Mouse (Mus musculus) heart, embryonic 13.5 days (tissue): Measurements from ENCODE around the gene Inmt. TPM values are rescaled to one million over a fixed set of nuclear protein-coding genes. Genes with fewer than 3 reads are reported as not detected.

ENCODE experiments used
- ATAC-seq: fragments of 200-750 bp; cut with Nextera tagmentation; 2 replicates; pipeline ENCODE4 v1.8.0; 2017; ENCODE audit warnings: moderate TSS enrichment; ENCODE audit not compliant: insufficient number of reproducible peaks, low FRiP score, low TSS enrichment; ENCODE audit errors: extremely low read depth
- H3K27ac ChIP-seq: fragments of 300-500 bp; sonication (generic); replicated peaks from 2 replicates; pipeline ENCODE4 v1.5.1; 2015; ENCODE audit warnings: moderate library complexity, mild to moderate bottlenecking, inconsistent platforms
- H3K27me3 ChIP-seq: fragments of 300-500 bp; sonication (generic); replicated peaks from 2 replicates; pipeline ENCODE4 v1.6.1; 2015; ENCODE audit warnings: mild to moderate bottlenecking, inconsistent platforms
- H3K36me3 ChIP-seq: fragments of 300-500 bp; sonication (generic); 2 replicates; pipeline ENCODE4 v1.6.1; 2015; ENCODE audit warnings: mild to moderate bottlenecking, inconsistent platforms
- H3K4me1 ChIP-seq: fragments of 300-500 bp; sonication (generic); 2 replicates; pipeline ENCODE4 v1.6.1; 2015; ENCODE audit warnings: inconsistent platforms
- H3K4me2 ChIP-seq: fragments of 300-500 bp; sonication (generic); 2 replicates; pipeline ENCODE4 v1.6.1; 2015; ENCODE audit warnings: inconsistent platforms, mild to moderate bottlenecking, moderate library complexity
- H3K4me3 ChIP-seq: fragments of 300-500 bp; sonication (generic); 2 replicates; pipeline ENCODE4 v1.5.1; 2015; ENCODE audit warnings: moderate library complexity, mild to moderate bottlenecking, inconsistent platforms
- H3K9ac ChIP-seq: fragments of 300-500 bp; sonication (generic); 2 replicates; pipeline ENCODE4 v1.6.1; 2015; ENCODE audit warnings: inconsistent platforms, mild to moderate bottlenecking, moderate library complexity
- H3K9me3 ChIP-seq: fragments of 300-500 bp; sonication (generic); 2 replicates; pipeline ENCODE4 v1.6.1; 2016; ENCODE audit warnings: inconsistent platforms
- WGBS: fragments of 180-500 bp; shearing (Covaris S2); methylation state at CpG from one replicate; pipeline ENCODE4 v1.1.7; 2015; ENCODE audit warnings: mixed read lengths; 5-methylcytosine and 5-hydroxymethylcytosine counted together
- polyA plus RNA-seq: library from polyadenylated mRNA; unstranded; fragments of >200 nt; fragmentation: Nextera tagmentation; extraction: Ambion mirVana; gene quantifications from 2 replicates; pipeline ENCODE4 v1.2.1, GENCODE M21; 2015

The Inmt gene
- polyA plus RNA-seq = 0.32 and 0.40 TPM in 2 replicates

GRCm38 (mm10) chr6:55174741-55175181, at the start of gene Inmt:
TSS of gene Inmt (minus strand) at chr6:55175043.
- H3K4me1 ChIP-seq = peaks cover 11% of the 10 kb centered on the region
- 75% methylated on average over 1 of the region's 1 CpGs for WGBS
- no peak for ATAC-seq
- H3K27me3 ChIP-seq = peaks cover 5% of the 10 kb centered on the region; the same call in 1 of the 2 replicates
- no peaks in the 10 kb centered on the region for H3K9me3 ChIP-seq
- H3K4me3 ChIP-seq = no peak within 1 kb of the TSS
- no peak within 1 kb of the TSS for H3K9ac ChIP-seq
- no peak within 1 kb of the TSS for H3K4me2 ChIP-seq
- H3K27ac ChIP-seq = no peak within 1 kb of the TSS
- no peaks in the 10 kb centered on the region for H3K36me3 ChIP-seq

- H3K36me3 ChIP-seq = peaks cover 27% of the 10 kb centered on the region
- ATAC-seq = no peak
- 85% methylated on average over 8 of the region's 8 CpGs for WGBS
- no peak overlapping the region for H3K27ac ChIP-seq
- H3K27me3 ChIP-seq = no peaks in the 10 kb centered on the region
- H3K9ac ChIP-seq = no peak overlapping the region
- H3K4me2 ChIP-seq = no peak overlapping the region
- H3K4me3 ChIP-seq = no peak overlapping the region
- H3K9me3 ChIP-seq = no peaks in the 10 kb centered on the region
- no peaks in the 10 kb centered on the region for H3K4me1 ChIP-seq
Observed at GRCm38 (mm10) chr6:55223986-55224385, 49.1 kb upstream of the Inmt start.

GRCm38 (mm10) chr6:55218232-55218631, 43.4 kb upstream of the Inmt start:
- Histone ChIP-seq H3K4me1 (no peaks in the 10 kb centered on the region), H3K4me3 (no peak overlapping the region), H3K27me3 (no peaks in the 10 kb centered on the region), H3K9ac (no peak overlapping the region), H3K36me3 (peaks cover 31% of the 10 kb centered on the region), H3K4me2 (no peak overlapping the region), H3K27ac (no peak overlapping the region), H3K9me3 (no peaks in the 10 kb centered on the region)
- ATAC-seq = no peak; the same call in 1 of the 2 replicates
- WGBS = 80% methylated on average over 9 of the region's 9 CpGs

DNA sequence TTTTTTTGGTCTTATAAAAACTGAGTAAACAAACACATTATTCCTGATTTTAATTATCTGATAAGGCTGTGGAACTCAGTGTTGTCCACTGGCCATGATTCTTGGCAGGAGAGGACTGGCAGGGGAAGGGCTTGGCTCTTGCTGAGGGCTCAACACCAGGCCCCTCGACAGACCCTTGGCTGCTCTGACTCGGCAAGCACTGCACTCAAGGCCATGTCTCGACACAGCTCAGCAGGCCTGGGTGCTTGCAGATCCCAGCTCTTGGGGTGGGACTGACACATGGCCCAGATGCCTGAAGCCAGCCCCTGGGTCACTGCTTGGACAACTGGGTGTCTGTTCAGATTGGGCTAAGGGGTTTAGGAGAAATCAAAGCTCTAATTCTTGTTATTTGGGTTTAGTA, 39.7 kb upstream of the Inmt start:
- Histone ChIP-seq H3K4me1 (peaks cover 4% of the 10 kb centered on the region; the same call in 1 of the 2 replicates), H3K27ac (no peak overlapping the region), H3K9me3 (no peaks in the 10 kb centered on the region), H3K36me3 (peaks cover 37% of the 10 kb centered on the region), H3K27me3 (no peaks in the 10 kb centered on the region), H3K4me3 (no peak overlapping the region), H3K4me2 (no peak overlapping the region), H3K9ac (no peak overlapping the region)
- 38% methylated on average over 3 of the region's 3 CpGs for WGBS
- ATAC-seq = no peak

- Histone ChIP-seq H3K4me3 (no peak overlapping the region), H3K9ac (no peak overlapping the region), H3K27ac (peak overlapping the region; percentile 30), H3K4me1 (peaks cover 8% of the 10 kb centered on the region), H3K27me3 (no peaks in the 10 kb centered on the region), H3K9me3 (no peaks in the 10 kb centered on the region), H3K36me3 (peaks cover 11% of the 10 kb centered on the region), H3K4me2 (no peak overlapping the region)
- WGBS = 71% methylated on average over 15 of the region's 15 CpGs
- ATAC-seq = no peak
Observed at GRCm38 (mm10) chr6:55210423-55211365, 35.9 kb upstream of the Inmt start.

DNA sequence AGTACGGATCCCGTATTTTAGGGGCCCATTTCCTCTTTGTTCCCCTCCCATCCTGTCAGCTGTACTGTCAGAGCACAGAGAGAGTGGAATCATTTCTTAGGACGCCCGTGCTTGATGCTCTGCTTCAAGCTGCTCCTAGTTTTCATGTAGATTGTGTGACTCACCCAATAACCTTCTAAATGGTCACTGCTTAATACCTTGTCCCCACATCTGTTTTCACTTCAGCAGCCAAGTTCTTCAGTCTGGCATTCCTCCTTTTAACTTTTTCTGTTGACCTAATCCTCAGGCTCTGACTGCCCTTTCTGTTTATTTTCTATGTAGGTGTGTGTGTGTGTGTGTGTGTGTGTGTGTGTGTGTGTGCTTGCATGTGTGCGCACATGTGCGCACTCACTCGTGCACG, 32.9 kb upstream of the Inmt start:
- no peaks in the 10 kb centered on the region for H3K9me3 ChIP-seq
- no peak for ATAC-seq
- peaks cover 14% of the 10 kb centered on the region for H3K4me1 ChIP-seq
- no peak overlapping the region for H3K27ac ChIP-seq
- H3K4me3 ChIP-seq = no peak overlapping the region
- peaks cover 9% of the 10 kb centered on the region for H3K36me3 ChIP-seq
- 80% methylated on average over 8 of the region's 8 CpGs for WGBS
- H3K9ac ChIP-seq = no peak overlapping the region
- H3K27me3 ChIP-seq = no peaks in the 10 kb centered on the region
- H3K4me2 ChIP-seq = no peak overlapping the region

DNA sequence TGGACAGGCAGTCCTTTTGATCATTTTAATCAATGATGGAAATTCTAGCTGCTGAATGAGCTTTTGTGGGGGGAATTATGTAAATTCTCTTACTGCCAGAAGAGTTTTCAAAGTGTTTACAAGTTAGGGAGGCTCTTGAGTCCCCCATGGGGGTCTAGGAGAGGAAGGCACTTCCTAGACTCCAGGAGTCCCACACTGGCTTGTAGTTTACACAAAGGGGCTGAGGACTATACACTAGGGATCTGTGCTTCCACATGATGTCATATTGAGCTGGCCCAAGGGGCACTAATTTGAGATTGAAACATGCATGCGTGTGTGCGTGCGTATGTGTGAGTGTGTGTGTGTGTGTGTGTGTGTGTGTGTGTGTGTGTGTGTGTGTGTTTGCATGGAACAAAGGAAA, 29.1 kb upstream of the Inmt start:
- Histone ChIP-seq H3K4me1 (peaks cover 14% of the 10 kb centered on the region), H3K36me3 (no peaks in the 10 kb centered on the region), H3K9ac (peak overlapping the region; percentile 86), H3K4me3 (peak overlapping the region; percentile 70), H3K9me3 (no peaks in the 10 kb centered on the region), H3K4me2 (peak overlapping the region; percentile 81), H3K27ac (peak overlapping the region; percentile 89), H3K27me3 (no peaks in the 10 kb centered on the region)
- 86% methylated on average over 3 of the region's 3 CpGs for WGBS
- no peak for ATAC-seq

DNA sequence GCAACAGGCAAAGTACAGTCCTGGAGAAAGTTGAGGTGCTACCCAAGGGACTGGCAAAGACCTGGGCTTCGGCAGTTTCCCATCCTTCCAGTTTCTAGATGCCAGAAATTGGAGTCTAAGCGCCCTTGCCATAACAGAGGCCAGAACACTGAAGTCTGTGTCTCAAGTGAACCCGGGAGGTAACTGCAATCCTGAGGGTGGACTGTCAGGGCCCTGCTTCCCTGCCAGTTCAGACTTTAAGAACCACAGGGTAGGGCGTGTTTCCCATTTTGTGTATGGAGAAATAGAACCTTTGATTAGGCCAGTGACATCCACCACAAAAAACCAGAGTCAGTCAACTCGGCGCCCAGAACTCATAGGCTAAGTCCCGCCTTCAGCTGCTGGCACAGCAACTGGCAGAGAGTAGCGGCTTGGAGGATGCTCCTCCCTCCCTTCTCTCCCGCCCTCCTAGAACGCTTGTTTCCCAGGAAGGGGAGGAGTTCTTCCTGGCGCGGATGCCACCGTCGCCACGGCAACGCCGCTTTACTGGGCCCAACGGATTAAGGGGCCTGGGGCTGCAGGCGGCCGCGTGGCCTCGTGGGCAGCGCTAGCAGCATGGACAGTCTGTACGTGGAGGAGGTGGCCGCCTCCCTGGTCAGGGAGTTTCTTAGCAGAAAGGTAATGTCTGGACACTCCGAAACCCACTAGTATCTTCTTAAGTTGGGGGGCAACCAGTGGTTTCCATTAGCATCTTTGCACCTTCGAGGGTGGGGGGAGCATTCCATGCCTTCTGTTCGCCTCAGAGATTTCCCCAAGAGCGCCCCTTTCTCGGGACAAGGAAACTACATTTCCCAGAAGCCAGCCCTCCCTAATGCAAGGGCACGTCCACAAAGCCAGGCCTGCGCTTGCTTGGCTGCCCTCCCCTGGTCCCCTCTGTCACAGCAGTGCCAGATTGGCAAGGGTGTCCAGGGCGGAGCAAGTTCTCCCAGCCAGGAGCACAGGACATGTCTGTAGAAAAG, 28.4 kb upstream of the Inmt start, which contains the start of gene Mindy4:
TSS of gene Mindy4 (plus strand) at position 471 of the 998 bp plus-strand sequence.
- H3K9ac ChIP-seq = peak within 1 kb of the TSS; percentile 86

GRCm38 (mm10) chr6:55199047-55199446, 24.2 kb upstream of the Inmt start:
- Histone ChIP-seq H3K9ac (no peak overlapping the region), H3K27me3 (no peaks in the 10 kb centered on the region), H3K36me3 (no peaks in the 10 kb centered on the region), H3K9me3 (no peaks in the 10 kb centered on the region), H3K4me2 (no peak overlapping the region), H3K4me1 (peaks cover 10% of the 10 kb centered on the region), H3K4me3 (no peak overlapping the region), H3K27ac (no peak overlapping the region)
- 82% methylated on average over 3 of the region's 3 CpGs for WGBS
- no peak for ATAC-seq

More for the DNA sequence above, 28.4 kb upstream of the Inmt start, which contains the start of gene Mindy4:
- peak; percentile 88 for ATAC-seq
- Histone ChIP-seq H3K9me3 (no peaks in the 10 kb centered on the region), H3K4me3 (peak within 1 kb of the TSS; percentile 70), H3K27ac (peak within 1 kb of the TSS; percentile 89), H3K4me1 (peaks cover 11% of the 10 kb centered on the region), H3K4me2 (peak within 1 kb of the TSS; percentile 81), H3K36me3 (no peaks in the 10 kb centered on the region), H3K27me3 (no peaks in the 10 kb centered on the region)
- 4% methylated on average over 33 of the region's 33 CpGs for WGBS

DNA sequence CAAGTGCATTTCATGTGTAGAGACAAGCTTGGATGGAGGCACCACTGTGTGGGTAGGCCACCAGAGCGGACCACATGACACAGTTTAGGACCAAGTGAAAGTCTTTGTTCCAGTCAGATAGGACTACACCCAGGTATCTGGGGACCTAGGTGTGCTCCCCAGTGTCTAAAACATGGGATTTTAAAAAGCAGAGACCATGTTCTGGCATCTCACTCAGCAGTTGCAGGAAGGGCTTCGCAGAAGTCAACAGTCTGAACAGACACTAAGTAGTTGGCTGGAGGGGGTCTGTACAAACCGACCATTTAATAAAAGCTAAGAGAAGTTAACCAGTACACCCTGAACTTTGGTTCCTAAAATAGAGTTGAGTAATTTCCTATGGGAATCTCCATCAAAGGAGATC, 18.3 kb upstream of the Inmt start:
- Histone ChIP-seq H3K4me2 (no peak overlapping the region), H3K27ac (no peak overlapping the region), H3K9me3 (no peaks in the 10 kb centered on the region), H3K9ac (no peak overlapping the region), H3K4me1 (no peaks in the 10 kb centered on the region), H3K27me3 (no peaks in the 10 kb centered on the region), H3K36me3 (no peaks in the 10 kb centered on the region), H3K4me3 (no peak overlapping the region)
- ATAC-seq = no peak
- 78% methylated on average over 3 of the region's 3 CpGs for WGBS

DNA sequence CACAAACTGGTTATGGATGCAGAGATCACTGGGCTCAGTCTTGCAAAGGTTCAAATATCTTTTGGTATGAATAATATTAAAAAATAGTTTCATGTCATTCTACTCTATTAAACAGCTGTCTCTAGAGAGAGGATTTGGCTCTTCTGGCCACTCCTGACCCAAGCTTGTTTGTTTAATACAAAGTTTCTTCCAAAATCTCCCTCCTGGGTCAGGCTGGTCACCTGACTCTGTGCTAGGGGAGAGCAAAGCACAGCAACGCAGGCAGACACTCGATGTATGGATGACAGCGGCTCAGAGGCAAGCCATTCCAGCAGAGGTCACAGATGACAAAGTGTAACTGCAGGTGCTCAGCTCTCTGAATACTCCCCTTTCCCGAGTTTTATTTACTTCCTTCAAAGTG, 16.7 kb upstream of the Inmt start:
- 41% methylated on average over 4 of the region's 4 CpGs for WGBS
- H3K9me3 ChIP-seq = no peaks in the 10 kb centered on the region
- H3K9ac ChIP-seq = no peak overlapping the region
- H3K36me3 ChIP-seq = no peaks in the 10 kb centered on the region
- no peak overlapping the region for H3K4me3 ChIP-seq
- H3K27ac ChIP-seq = no peak overlapping the region
- H3K27me3 ChIP-seq = no peaks in the 10 kb centered on the region
- ATAC-seq = no peak
- no peaks in the 10 kb centered on the region for H3K4me1 ChIP-seq
- H3K4me2 ChIP-seq = no peak overlapping the region
